Mouse (Mus musculus): ENCODE data around the gene Odf2.
A peak's percentile ranks its signal among the peaks of the same experiment; 100 is the strongest.
"Not testable (repeated sequence)": the region's sequence is repeated elsewhere in the genome, so short reads cannot be mapped to it uniquely, and the experiment has no call there.

Gene Odf2

GRCm38 (mm10) chr2:29869646-29870451 is 19.2 kb upstream of the Odf2 start:
- DNase-seq (ENCODE audit: low read depth), result peak; percentile 34

- no peak for DNase-seq (ENCODE audit: low read depth)
These were observed 16.3 kb upstream of the Odf2 start for GRCm38 (mm10) chr2:29872581-29873295.

- no peak for DNase-seq (ENCODE audit: low read depth)
These were observed 15.2 kb upstream of the Odf2 start for GRCm38 (mm10) chr2:29873801-29874200.

GRCm38 (mm10) chr2:29878061-29878460 is 11.0 kb upstream of the Odf2 start:
- DNase-seq (ENCODE audit: low read depth), result no peak

GRCm38 (mm10) chr2:29879191-29879590 is 9.8 kb upstream of the Odf2 start:
- DNase-seq (ENCODE audit: low read depth), result no peak

GRCm38 (mm10) chr2:29879964-29880830 is 8.8 kb upstream of the Odf2 start:
- no peak for DNase-seq (ENCODE audit: low read depth)

GRCm38 (mm10) chr2:29886659-29887292 is 2.2 kb upstream of the Odf2 start:
- DNase-seq (ENCODE audit: low read depth), result not testable (repeated sequence)

GRCm38 (mm10) chr2:29889991-29890833 is 1.2 kb downstream of the Odf2 start:
- peak; percentile 59 for DNase-seq (ENCODE audit: low read depth)

GRCm38 (mm10) chr2:29891773-29892172 is 2.8 kb downstream of the Odf2 start:
- DNase-seq (ENCODE audit: low read depth), result no peak

- no peak for DNase-seq (ENCODE audit: low read depth)
These were observed 7.0 kb downstream of the Odf2 start for GRCm38 (mm10) chr2:29896071-29896470.

- DNase-seq (ENCODE audit: low read depth), result no peak
These were observed 8.3 kb downstream of the Odf2 start for GRCm38 (mm10) chr2:29897366-29897765.

GRCm38 (mm10) chr2:29898081-29898480 is 9.1 kb downstream of the Odf2 start:
- DNase-seq (ENCODE audit: low read depth), result no peak

- no peak for DNase-seq (ENCODE audit: low read depth)
These were observed 13.2 kb downstream of the Odf2 start for GRCm38 (mm10) chr2:29902194-29902593.

GRCm38 (mm10) chr2:29908171-29908570 is 19.1 kb downstream of the Odf2 start:
- not testable (repeated sequence) for DNase-seq (ENCODE audit: low read depth)

GRCm38 (mm10) chr2:29910042-29910441 is 21.0 kb downstream of the Odf2 start:
- no peak for DNase-seq (ENCODE audit: low read depth)

GRCm38 (mm10) chr2:29917621-29918020 is 28.6 kb downstream of the Odf2 start:
- DNase-seq (ENCODE audit: low read depth), result no peak

GRCm38 (mm10) chr2:29922011-29922410 is 33.0 kb downstream of the Odf2 start:
- DNase-seq (ENCODE audit: low read depth), result no peak

GRCm38 (mm10) chr2:29926542-29926941 is 37.5 kb downstream of the Odf2 start:
- DNase-seq (ENCODE audit: low read depth), result no peak

- DNase-seq (ENCODE audit: low read depth), result no peak
These were observed 41.5 kb downstream of the Odf2 start for GRCm38 (mm10) chr2:29930506-29930905.

- DNase-seq (ENCODE audit: low read depth), result no peak
These were observed 42.2 kb downstream of the Odf2 start for GRCm38 (mm10) chr2:29931194-29931593.
